Mouse (Mus musculus): ENCODE results near the gene Olfr661. TPM values are rescaled to one million over a fixed set of nuclear protein-coding genes. Genes with fewer than 3 reads are reported as not detected.

Olfr661 gene
- not detected for total RNA-seq (2023)

GRCm38 (mm10) chr7:104686201-104686600 is at the start of gene Olfr661:
Olfr661 (plus strand) TSS chr7:104686501.

DNA sequence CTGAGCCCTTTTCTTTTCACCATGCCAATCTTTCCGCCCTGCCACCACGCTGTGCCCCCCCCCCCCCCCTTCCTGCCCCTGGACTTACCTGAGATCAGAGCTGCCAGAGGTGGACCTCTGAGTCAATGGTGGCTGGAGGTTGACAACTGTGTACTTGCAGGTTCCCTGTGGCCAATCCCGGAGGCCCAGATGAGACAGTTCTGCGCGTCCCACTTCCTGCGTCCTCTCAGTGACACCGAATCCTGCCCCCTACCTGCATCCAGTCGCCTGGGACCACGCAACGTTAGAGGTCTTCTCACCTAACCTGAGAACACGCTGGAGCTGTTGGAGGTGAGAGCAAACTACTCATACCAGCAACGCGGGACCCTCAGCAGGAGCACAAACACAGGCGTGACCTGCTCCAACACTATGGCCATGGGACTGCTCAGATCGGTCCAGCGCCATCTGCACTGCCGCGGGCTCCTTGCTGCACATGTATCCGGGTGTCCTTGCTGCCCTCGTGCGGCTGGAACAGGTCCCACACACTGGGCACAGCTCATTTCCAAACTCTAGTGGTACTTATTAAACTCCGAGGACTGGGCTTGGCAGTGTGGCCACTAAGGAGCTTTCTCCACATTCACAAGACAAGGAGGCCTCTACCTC is 39.3 kb upstream of the Olfr661 start, which contains the start of gene Olfr658:
Gene Olfr658, minus strand, starts transcription at position 465 of the 642 bp plus-strand sequence.

GRCm38 (mm10) chr7:104666453-104666852 is 19.8 kb upstream of the Olfr661 start, which contains the start of gene Olfr659:
Olfr659 (plus strand) TSS chr7:104666753.

Other genes starting within 250 kb of the Olfr661 start
- gene Trim30a, start 221.3 kb upstream of the Olfr661 start, total RNA-seq (2023) = 10 to 100 TPM; 39.9 to 50.2 TPM
- 10 to 100 TPM in 1 of 2 experiments, 1 to 10 TPM in 1; 9.8 to 10.1 TPM for gene Trim30d, start 178.7 kb upstream of the Olfr661 start, total RNA-seq (2023)
- gene Olfr651, start 136.4 kb upstream of the Olfr661 start, total RNA-seq (2023) = not detected
- gene Olfr652, start 125.6 kb upstream of the Olfr661 start, total RNA-seq (2023) = not detected
- gene Olfr653, start 109.2 kb upstream of the Olfr661 start, total RNA-seq (2023) = not detected
- not detected for gene Olfr654, start 99.5 kb upstream of the Olfr661 start, total RNA-seq (2023)
- not detected for gene Olfr655, start 84.7 kb upstream of the Olfr661 start, total RNA-seq (2023)
- under 1 TPM in 1 of 2 experiments, not detected in 1; 0.09 TPM for gene Olfr656, start 72.5 kb upstream of the Olfr661 start, total RNA-seq (2023)
- gene Olfr657, start 61.7 kb upstream of the Olfr661 start, total RNA-seq (2023) = not detected
- gene Olfr658, start 39.2 kb upstream of the Olfr661 start, total RNA-seq (2023) = not detected
- gene Olfr659, start 19.7 kb upstream of the Olfr661 start, total RNA-seq (2023) = not detected
- not detected for gene Usp17le, start 91.0 kb downstream of the Olfr661 start, total RNA-seq (2023)
- gene Usp17lb, start 156.1 kb downstream of the Olfr661 start, total RNA-seq (2023) = under 1 TPM in 1 of 2 experiments, not detected in 1; 0.24 TPM
- gene Usp17la, start 170.5 kb downstream of the Olfr661 start, total RNA-seq (2023) = not detected
- gene Olfr665, start 191.5 kb downstream of the Olfr661 start, total RNA-seq (2023) = not detected
- not detected for gene Olfr666, start 209.5 kb downstream of the Olfr661 start, total RNA-seq (2023)
- not detected for gene Olfr667, start 235.0 kb downstream of the Olfr661 start, total RNA-seq (2023)
- not detected for gene Olfr668, start 241.6 kb downstream of the Olfr661 start, total RNA-seq (2023)
- not detected for gene Olfr669, start 247.7 kb downstream of the Olfr661 start, total RNA-seq (2023)

Measured in neutrophil, adult 59 days (primary cell).